7 mouse cellular contexts compared by ENCODE assay signal in genomic region chr12:87147395-87148089, GRCm38 (mm10). TPM values are rescaled to one million over a fixed set of nuclear protein-coding genes. Genes with fewer than 3 reads are reported as not detected.
A peak's percentile ranks its signal among the peaks of the same experiment; 100 is the strongest.
DNase-seq lines count a peak whose midpoint lies in the region; ATAC-seq lines count a peak whose summit lies in the region.

Gene Pomt2 (minus strand): TSS chr12:87147968.

- DNase-seq in adrenal gland, adult 8-10 months: peak; percentile 96
- DNase-seq in embryo, embryonic 9.5 days (ENCODE audit: extremely low spot score): peak; percentile 95
- DNase-seq in gastrocnemius, postnatal 4 days (ENCODE audit: low spot score in 2 of 2): peak; percentile 84 to 92
- peak; percentile 94 to 95 for DNase-seq in left cerebral cortex, postnatal 36 days (ENCODE audit: low spot score in 2 of 2)
- DNase-seq in midbrain, embryonic 11.5 days (ENCODE audit: low spot score, missing footprints): peak; percentile 99
- DNase-seq in skeletal muscle tissue, adult 2 months (ENCODE audit: low read depth, low spot score): peak; percentile 93

- no peaks in the 10 kb centered on the region for H3K36me3 ChIP-seq in intestine, embryonic 16.5 days (ENCODE audit: control insufficient read depth, insufficient read depth, low read length)
- no peaks in the 10 kb centered on the region for H3K36me3 ChIP-seq in midbrain, embryonic 11.5 days (ENCODE audit: control insufficient read depth, insufficient read depth, low read length)

- H3K9me3 ChIP-seq in intestine, embryonic 16.5 days (ENCODE audit: control insufficient read depth, low read length): no peaks in the 10 kb centered on the region
- no peaks in the 10 kb centered on the region; the same call in 1 of the 2 replicates for H3K9me3 ChIP-seq in midbrain, embryonic 11.5 days (ENCODE audit: control insufficient read depth, low read length)

- peak within 1 kb of the TSS; percentile 96 for H3K27ac ChIP-seq in intestine, embryonic 16.5 days (ENCODE audit: low read length)
- H3K27ac ChIP-seq in midbrain, embryonic 11.5 days (ENCODE audit: low read depth, low read length): peak within 1 kb of the TSS; percentile 88

- H3K4me1 ChIP-seq in intestine, embryonic 16.5 days (ENCODE audit: control insufficient read depth, insufficient read depth, low read length): peaks cover 15% of the 10 kb centered on the region
- H3K4me1 ChIP-seq in midbrain, embryonic 11.5 days (ENCODE audit: control insufficient read depth, insufficient read depth, low read length): peaks cover 11% of the 10 kb centered on the region

- peak; percentile 98 for ATAC-seq in intestine, embryonic 16.5 days
- ATAC-seq in midbrain, embryonic 11.5 days (ENCODE audit: low FRiP score): peak; percentile 97

- peak within 1 kb of the TSS; percentile 89 for H3K9ac ChIP-seq in intestine, embryonic 16.5 days (ENCODE audit: low read depth, low read length)
- H3K9ac ChIP-seq in midbrain, embryonic 11.5 days (ENCODE audit: low read length): peak within 1 kb of the TSS; percentile 75

- under 1% methylated on average over 61 of the region's 61 CpGs for WGBS in intestine, embryonic 16.5 days
- under 1% methylated on average over 61 of the region's 61 CpGs for WGBS in midbrain, embryonic 11.5 days

- peak within 1 kb of the TSS; percentile 98 for H3K4me3 ChIP-seq in intestine, embryonic 16.5 days (ENCODE audit: low read length)
- peak within 1 kb of the TSS; percentile 83 for H3K4me3 ChIP-seq in midbrain, embryonic 11.5 days (ENCODE audit: low read depth, low read length)

- intact Hi-C loops in left cerebral cortex, postnatal 36 days (cut with DNase I): loop anchor here (5.0 kb wide), 1 partner anchor 55 kb away; the partner anchor contains the start of gene Tmed8

- no peaks in the 10 kb centered on the region for H3K27me3 ChIP-seq in intestine, embryonic 16.5 days (replicated peaks; ENCODE audit: control insufficient read depth, insufficient read depth, low read length)
- no peaks in the 10 kb centered on the region for H3K27me3 ChIP-seq in midbrain, embryonic 11.5 days (ENCODE audit: control insufficient read depth, insufficient read depth, low read length)

- H3K4me2 ChIP-seq in intestine, embryonic 16.5 days (ENCODE audit: low read depth, low read length): peak within 1 kb of the TSS; percentile 76
- peak within 1 kb of the TSS; percentile 66 for H3K4me2 ChIP-seq in midbrain, embryonic 11.5 days

RNA-seq across cellular contexts. Expression of gene Pomt2, which starts in this region (rescaled TPM):
- 10 to 100 TPM; 14.5 to 16.6 (median 15.7) TPM for total RNA-seq in adrenal gland, adult 8-10 months (2022)
- 10 to 100 TPM; 12.3 to 14.6 TPM for total RNA-seq in gastrocnemius, postnatal 4 days (2021)
- 11.7 TPM in 2 replicates for polyA plus RNA-seq in intestine, embryonic 16.5 days (2015; fragmentation: Nextera tagmentation; extraction: Ambion mirVana)
- 10 to 100 TPM; 16.2 to 18.8 TPM for total RNA-seq in left cerebral cortex, postnatal 36 days (2021)
- polyA plus RNA-seq in midbrain, embryonic 11.5 days (2014; fragmentation: Nextera tagmentation; extraction: Ambion mirVana): 15.7 and 16.1 TPM in 2 replicates

Comparison
In these comparisons a context has a peak if more than half of its experiments do, and no peak if none do; other contexts are left out.
1. Peak in every context shown above with its lines: DNase-seq, ATAC-seq, H3K4me3 ChIP-seq and H3K27ac ChIP-seq.